Mouse (Mus musculus) fibroblast of lung, adult 2 months (primary cell): ENCODE measurements around the gene Carmil1.

Experiments used
- DNase-seq: peaks from one replicate; pipeline ENCODE4 v3.0.0-alpha.2; 2011; ENCODE audit warnings: low read depth

Gene Carmil1

GRCm38 (mm10) chr13:24040221-24040620 is 240.4 kb downstream of the Carmil1 start:
- DNase-seq: no peak

GRCm38 (mm10) chr13:24037502-24037901 is 243.1 kb downstream of the Carmil1 start:
- DNase-seq: no peak

DNA sequence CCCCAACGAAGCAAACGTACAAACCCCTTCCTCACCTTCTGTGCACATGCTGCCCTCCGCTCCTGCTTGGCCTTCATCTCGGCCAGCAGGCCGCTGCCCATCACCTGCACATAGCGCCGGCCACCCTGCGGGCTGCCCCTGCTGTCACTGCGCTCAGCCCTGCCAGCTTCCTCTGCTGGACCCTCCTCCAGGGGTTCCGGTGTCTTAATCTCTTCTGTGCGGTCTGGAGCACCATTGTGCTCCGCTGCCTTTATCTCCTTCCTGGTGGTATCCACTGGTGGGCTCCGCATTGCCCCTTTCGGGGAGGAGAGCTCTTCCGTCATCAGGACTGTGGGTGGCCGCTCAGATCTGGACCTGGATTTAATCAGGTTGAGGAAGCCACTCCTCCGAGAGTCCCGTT is 244.4 kb downstream of the Carmil1 start:
- DNase-seq: no peak

DNA sequence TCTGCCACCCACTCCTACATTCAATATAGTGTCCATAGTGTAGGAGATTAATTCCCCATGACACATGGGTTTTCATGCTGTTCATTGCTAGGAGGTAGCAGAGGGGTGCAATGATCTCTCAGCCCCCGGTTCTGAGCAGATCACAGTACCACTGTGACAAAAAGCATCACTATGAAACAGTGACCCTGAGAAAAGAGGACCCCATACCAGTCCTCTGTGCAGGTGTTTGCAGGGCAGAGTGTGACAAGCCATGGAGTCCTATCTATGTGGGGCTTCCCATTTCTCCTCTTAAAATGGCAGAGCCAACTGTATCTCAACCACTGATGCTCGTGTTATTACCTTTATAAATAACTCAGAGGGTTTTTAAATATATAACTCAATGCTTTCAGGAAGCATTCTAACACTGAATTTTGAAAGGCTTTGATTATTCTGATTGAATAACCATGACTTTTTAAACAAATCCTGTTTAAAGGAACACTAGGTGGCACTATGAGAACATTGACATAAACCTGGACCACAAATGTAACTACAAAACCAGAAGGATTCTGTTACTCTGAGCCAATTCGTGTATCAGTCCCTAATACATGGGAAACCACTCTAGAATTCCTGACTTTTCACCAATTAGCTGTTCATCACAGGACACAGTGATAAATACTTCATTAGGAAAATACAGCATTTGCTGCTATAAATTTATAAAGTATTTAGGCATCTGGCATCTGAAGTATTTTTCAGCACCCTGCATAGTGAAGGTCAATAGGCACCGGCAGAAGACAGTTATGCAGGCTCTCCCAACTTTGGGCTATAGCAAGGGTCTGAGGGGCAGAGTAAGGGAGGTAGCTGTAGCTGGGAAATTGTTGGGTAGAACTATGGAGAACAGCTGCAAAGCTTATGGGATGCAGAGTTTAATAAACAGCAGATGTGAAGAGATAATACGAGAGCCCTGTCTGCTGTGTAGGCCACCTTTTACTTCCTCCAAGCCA is 253.1 kb downstream of the Carmil1 start:
- DNase-seq: peak; percentile 12

- peak; percentile 5 for DNase-seq
Measured at GRCm38 (mm10) chr13:24018515-24018914, 262.1 kb downstream of the Carmil1 start.

DNA sequence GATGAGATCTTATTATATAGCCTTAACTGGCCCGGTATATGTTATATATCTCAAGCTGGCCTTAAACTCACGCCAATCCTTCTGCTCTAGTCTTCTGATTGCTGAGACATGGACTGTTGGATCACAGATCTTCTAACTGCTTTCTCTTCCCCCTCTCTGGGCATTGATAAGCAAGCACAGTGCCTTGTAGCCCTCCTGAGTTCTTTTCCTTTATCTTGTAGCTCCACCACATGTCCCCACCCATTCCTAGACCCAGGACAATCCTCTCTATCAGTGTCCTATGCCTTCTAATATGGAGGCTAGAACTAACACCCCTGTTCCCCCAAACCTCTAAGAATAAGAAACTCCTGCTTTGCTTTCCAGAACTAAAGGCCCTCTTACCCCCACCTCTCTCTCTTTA is 275.1 kb downstream of the Carmil1 start:
- no peak for DNase-seq

DNA sequence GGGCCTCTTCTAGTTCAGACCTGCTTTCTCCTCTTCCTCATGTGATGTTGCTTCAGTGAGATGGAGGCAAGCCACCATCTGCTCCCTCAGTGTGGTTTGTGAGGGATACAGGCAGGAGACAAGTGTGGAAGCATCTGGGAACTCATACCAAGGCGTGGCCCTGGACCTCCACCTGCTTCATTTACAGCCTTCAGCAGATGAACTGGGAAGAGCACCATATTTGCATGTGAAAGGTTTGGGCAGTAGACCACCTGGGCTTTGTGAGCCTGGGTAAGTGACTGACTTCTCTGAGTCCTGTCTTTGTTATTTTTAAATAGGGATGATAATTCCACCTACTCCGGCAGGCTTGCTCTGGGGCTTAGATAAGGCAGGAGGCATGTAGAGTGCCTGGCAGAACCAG is 278.8 kb downstream of the Carmil1 start:
- DNase-seq: no peak

DNA sequence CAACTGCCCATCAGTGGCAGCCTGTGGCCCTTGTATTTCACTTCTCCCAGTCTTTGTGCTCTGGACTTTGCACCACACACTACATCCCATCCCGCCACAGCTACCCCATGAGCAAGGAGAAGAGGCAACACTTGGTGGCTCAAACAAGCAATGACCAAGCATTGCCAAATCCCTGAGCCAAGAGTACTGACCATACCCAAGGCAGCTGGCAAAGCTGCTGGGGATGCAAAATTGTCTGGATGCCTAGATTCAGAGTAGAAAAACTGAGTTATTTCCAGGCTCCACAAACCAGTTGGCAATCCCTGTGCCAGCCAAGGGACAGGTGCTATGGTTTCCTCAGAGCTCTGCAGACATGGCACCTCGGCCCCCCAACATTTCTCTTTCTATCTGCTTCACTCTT is 279.5 kb downstream of the Carmil1 start:
- no peak for DNase-seq

DNA sequence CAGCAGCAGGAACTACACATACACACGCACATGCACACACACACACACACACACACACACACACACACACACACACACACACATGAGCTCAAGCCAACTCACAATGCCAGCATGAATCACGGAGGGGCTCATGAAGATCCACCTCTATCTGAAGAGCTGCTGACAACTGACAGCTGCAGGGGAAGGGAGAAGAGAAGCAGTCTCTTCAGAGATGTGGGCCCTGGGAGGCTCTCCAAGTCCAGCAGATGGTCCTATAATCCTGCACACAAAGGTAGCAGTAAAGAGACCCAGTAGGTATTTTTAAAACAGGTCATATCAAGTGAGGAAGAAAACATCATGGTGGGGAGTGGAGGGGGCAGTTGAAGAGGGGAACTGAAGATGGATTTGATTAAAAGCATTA is 281.8 kb downstream of the Carmil1 start:
- no peak for DNase-seq

DNA sequence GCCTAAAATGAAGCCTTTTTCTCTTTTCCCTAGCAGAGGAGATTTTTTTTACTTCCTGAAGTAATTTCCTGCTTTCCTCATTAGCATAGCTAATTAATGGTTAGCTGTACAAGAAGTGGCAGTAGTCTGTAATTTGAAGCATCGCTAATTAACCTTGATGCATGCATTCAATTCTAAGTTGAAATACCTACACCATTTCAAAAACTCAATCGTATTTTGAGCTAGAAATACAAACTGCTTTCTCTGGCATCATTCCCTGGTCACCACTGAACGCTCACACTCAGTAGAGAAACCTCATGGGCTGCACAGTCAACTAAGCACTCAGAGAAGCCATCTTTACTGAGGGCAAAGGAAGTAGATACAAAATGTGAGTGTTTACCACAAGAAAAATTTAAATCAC is 285.8 kb downstream of the Carmil1 start:
- no peak for DNase-seq

DNA sequence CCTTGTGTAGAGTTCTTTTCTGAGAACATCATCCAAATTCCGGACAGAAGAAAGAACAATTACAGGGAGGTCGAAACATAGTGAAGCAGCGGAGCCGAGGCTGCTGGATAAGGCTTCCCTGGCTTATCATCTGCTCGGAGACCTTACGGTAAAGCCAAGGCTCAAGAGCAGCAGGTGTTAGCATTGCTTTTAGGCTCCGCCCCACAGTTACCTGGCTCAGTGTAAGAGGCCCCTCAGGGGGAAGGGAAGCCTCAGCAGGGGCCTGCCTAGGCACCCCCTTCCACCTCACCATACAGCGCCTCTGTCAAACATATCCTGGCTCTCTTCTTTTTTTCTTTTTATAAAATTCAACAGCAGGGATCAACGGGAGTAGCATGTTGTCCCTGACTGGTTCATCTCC is 286.6 kb downstream of the Carmil1 start:
- DNase-seq: no peak

GRCm38 (mm10) chr13:23990928-23991327 is 289.7 kb downstream of the Carmil1 start, which contains the start of gene Scgn:
Gene Scgn, minus strand, starts transcription at chr13:23991214.
- DNase-seq: peak; percentile 13

GRCm38 (mm10) chr13:23990451-23990850 is 290.1 kb downstream of the Carmil1 start:
- no peak for DNase-seq

DNA sequence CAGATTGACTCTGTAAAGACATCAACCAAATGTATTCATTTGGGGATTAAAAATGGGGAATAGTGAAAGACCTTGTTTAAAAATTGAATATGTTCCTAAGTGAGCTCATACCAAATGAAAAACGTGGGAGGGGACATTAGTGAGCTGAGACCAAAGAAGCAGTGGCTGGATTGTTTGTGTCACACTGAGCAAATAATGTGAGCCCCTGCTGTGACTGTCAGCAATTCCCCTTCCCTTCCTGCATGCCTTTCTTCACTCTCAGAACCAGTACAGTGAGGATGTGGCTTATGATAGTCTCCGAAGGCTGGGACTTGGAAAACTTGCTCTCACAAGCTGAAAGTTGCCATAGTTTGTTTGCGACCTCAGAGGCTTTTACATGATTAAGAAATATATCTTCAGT is 295.5 kb downstream of the Carmil1 start:
- DNase-seq: no peak

- no peak for DNase-seq
Measured at GRCm38 (mm10) chr13:23972271-23972670, 308.3 kb downstream of the Carmil1 start.

DNA sequence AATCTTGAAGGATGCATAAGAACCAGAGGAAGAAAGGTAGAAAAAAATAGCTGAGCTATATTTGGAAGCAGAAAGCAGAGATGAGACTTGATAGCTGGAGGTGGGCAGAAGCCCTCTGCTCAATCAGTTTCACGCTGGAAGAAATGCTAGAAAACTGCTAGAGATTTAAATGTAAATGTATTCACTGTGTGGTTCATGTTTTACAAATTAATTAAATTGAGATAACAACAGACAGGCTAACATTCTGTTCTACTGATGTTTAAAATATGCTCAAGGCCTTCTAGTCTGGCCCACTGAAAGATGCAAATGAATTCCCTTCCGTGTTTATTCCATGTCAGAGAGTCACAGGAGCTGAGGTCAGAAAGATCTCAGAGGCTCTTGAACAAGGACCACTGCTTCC is 308.7 kb downstream of the Carmil1 start:
- DNase-seq: no peak

GRCm38 (mm10) chr13:23964909-23965308 is 315.7 kb downstream of the Carmil1 start:
- no peak for DNase-seq
